Mouse (Mus musculus): ENCODE measurements around the gene Rrp8. TPM values are rescaled to one million over a fixed set of nuclear protein-coding genes. Genes with fewer than 3 reads are reported as not detected.

The Rrp8 gene
- 22.9 and 28.5 TPM in 2 replicates for polyA plus RNA-seq (2014; fragmentation: Nextera tagmentation; extraction: Ambion mirVana)

GRCm38 (mm10) chr7:105736911-105737521 is at the start of gene Rrp8:
Gene Rrp8, minus strand, starts transcription at chr7:105737385.
- Histone ChIP-seq H3K27ac (ENCODE audit: low read depth, low read length) (peak within 1 kb of the TSS; percentile 72), H3K27me3 (ENCODE audit: control insufficient read depth, insufficient read depth, low read length) (no peaks in the 10 kb centered on the region), H3K36me3 (ENCODE audit: control insufficient read depth, insufficient read depth, low read length) (peaks cover 26% of the 10 kb centered on the region), H3K4me2 (ENCODE audit: low read depth, low read length) (peak within 1 kb of the TSS; percentile 92), H3K4me1 (ENCODE audit: control insufficient read depth, insufficient read depth, low read length) (peaks cover 11% of the 10 kb centered on the region), H3K9ac (replicated peaks; ENCODE audit: low read depth, low read length) (peak within 1 kb of the TSS; percentile 84), H3K9me3 (ENCODE audit: control insufficient read depth, low read length) (no peaks in the 10 kb centered on the region), H3K4me3 (ENCODE audit: low read depth, low read length) (peak within 1 kb of the TSS; percentile 64)
- under 1% methylated on average over 30 of the region's 30 CpGs for WGBS
- no peak; the same call in 1 of the 2 replicates for ATAC-seq (ENCODE audit: low read depth)

- Histone ChIP-seq H3K9ac (replicated peaks; ENCODE audit: low read depth, low read length) (peak overlapping the region; percentile 100), H3K9me3 (ENCODE audit: control insufficient read depth, low read length) (no peaks in the 10 kb centered on the region), H3K27me3 (ENCODE audit: control insufficient read depth, insufficient read depth, low read length) (no peaks in the 10 kb centered on the region), H3K4me2 (ENCODE audit: low read depth, low read length) (peak overlapping the region; percentile 70), H3K4me3 (ENCODE audit: low read depth, low read length) (peak overlapping the region; percentile 93), H3K36me3 (ENCODE audit: control insufficient read depth, insufficient read depth, low read length) (peaks cover 14% of the 10 kb centered on the region), H3K27ac (ENCODE audit: low read depth, low read length) (peak overlapping the region; percentile 98), H3K4me1 (ENCODE audit: control insufficient read depth, insufficient read depth, low read length) (peaks cover 35% of the 10 kb centered on the region)
- peak; percentile 85 for ATAC-seq (ENCODE audit: low read depth)
- 5% methylated on average over 19 of the region's 20 CpGs for WGBS
Measured at GRCm38 (mm10) chr7:105786506-105787284, 49.5 kb upstream of the Rrp8 start.

GRCm38 (mm10) chr7:105784556-105784955 is 47.4 kb upstream of the Rrp8 start:
- 4% methylated on average over 4 of the region's 4 CpGs for WGBS
- Histone ChIP-seq H3K27ac (ENCODE audit: low read depth, low read length) (0 out of 2 replicates have a peak overlapping the region, but pooled peaks have one; percentile 28), H3K4me1 (ENCODE audit: control insufficient read depth, insufficient read depth, low read length) (peaks cover 38% of the 10 kb centered on the region), H3K9me3 (ENCODE audit: control insufficient read depth, low read length) (no peaks in the 10 kb centered on the region), H3K9ac (replicated peaks; ENCODE audit: low read depth, low read length) (no peak overlapping the region; the same call in 1 of the 2 replicates), H3K27me3 (ENCODE audit: control insufficient read depth, insufficient read depth, low read length) (no peaks in the 10 kb centered on the region), H3K36me3 (ENCODE audit: control insufficient read depth, insufficient read depth, low read length) (peaks cover 33% of the 10 kb centered on the region), H3K4me3 (ENCODE audit: low read depth, low read length) (peak overlapping the region; percentile 11; the same call in 1 of the 2 replicates), H3K4me2 (ENCODE audit: low read depth, low read length) (peak overlapping the region; percentile 70)
- ATAC-seq (ENCODE audit: low read depth): no peak

GRCm38 (mm10) chr7:105783861-105784260 is 46.7 kb upstream of the Rrp8 start:
- peaks cover 34% of the 10 kb centered on the region for H3K36me3 ChIP-seq (ENCODE audit: control insufficient read depth, insufficient read depth, low read length)
- peak overlapping the region; percentile 70 for H3K4me2 ChIP-seq (ENCODE audit: low read depth, low read length)
- ATAC-seq (ENCODE audit: low read depth): no peak
- 56% methylated on average over 4 of the region's 4 CpGs for WGBS
- peaks cover 41% of the 10 kb centered on the region for H3K4me1 ChIP-seq (ENCODE audit: control insufficient read depth, insufficient read depth, low read length)
- H3K27ac ChIP-seq (ENCODE audit: low read depth, low read length): no peak overlapping the region
- H3K27me3 ChIP-seq (ENCODE audit: control insufficient read depth, insufficient read depth, low read length): no peaks in the 10 kb centered on the region
- no peaks in the 10 kb centered on the region for H3K9me3 ChIP-seq (ENCODE audit: control insufficient read depth, low read length)
- no peak overlapping the region for H3K4me3 ChIP-seq (ENCODE audit: low read depth, low read length)
- no peak overlapping the region; the same call in 1 of the 2 replicates for H3K9ac ChIP-seq (replicated peaks; ENCODE audit: low read depth, low read length)

- peak overlapping the region; percentile 56 for H3K27ac ChIP-seq (ENCODE audit: low read depth, low read length)
- H3K9me3 ChIP-seq (ENCODE audit: control insufficient read depth, low read length): no peaks in the 10 kb centered on the region
- H3K4me2 ChIP-seq (ENCODE audit: low read depth, low read length): peak overlapping the region; percentile 24; the same call in 1 of the 2 replicates
- H3K4me3 ChIP-seq (ENCODE audit: low read depth, low read length): no peak overlapping the region
- H3K36me3 ChIP-seq (ENCODE audit: control insufficient read depth, insufficient read depth, low read length): peaks cover 39% of the 10 kb centered on the region
- peak; percentile 74 for ATAC-seq (ENCODE audit: low read depth)
- peaks cover 31% of the 10 kb centered on the region for H3K4me1 ChIP-seq (ENCODE audit: control insufficient read depth, insufficient read depth, low read length)
- H3K27me3 ChIP-seq (ENCODE audit: control insufficient read depth, insufficient read depth, low read length): no peaks in the 10 kb centered on the region
- 0 out of 2 replicates have a peak overlapping the region, but pooled peaks have one; percentile 4 for H3K9ac ChIP-seq (replicated peaks; ENCODE audit: low read depth, low read length)
- WGBS: 16% methylated on average over 4 of the region's 4 CpGs
Measured at GRCm38 (mm10) chr7:105778553-105779265, 41.5 kb upstream of the Rrp8 start.

GRCm38 (mm10) chr7:105777797-105778552 is 40.8 kb upstream of the Rrp8 start:
- Histone ChIP-seq H3K9ac (replicated peaks; ENCODE audit: low read depth, low read length) (0 out of 2 replicates have a peak overlapping the region, but pooled peaks have one; percentile 4), H3K27ac (ENCODE audit: low read depth, low read length) (peak overlapping the region; percentile 56; the same call in 1 of the 2 replicates), H3K9me3 (ENCODE audit: control insufficient read depth, low read length) (no peaks in the 10 kb centered on the region), H3K4me3 (ENCODE audit: low read depth, low read length) (no peak overlapping the region), H3K4me1 (ENCODE audit: control insufficient read depth, insufficient read depth, low read length) (peaks cover 26% of the 10 kb centered on the region), H3K4me2 (ENCODE audit: low read depth, low read length) (peak overlapping the region; percentile 24; the same call in 1 of the 2 replicates), H3K36me3 (ENCODE audit: control insufficient read depth, insufficient read depth, low read length) (peaks cover 41% of the 10 kb centered on the region), H3K27me3 (ENCODE audit: control insufficient read depth, insufficient read depth, low read length) (no peaks in the 10 kb centered on the region)
- 40% methylated on average over 13 of the region's 13 CpGs for WGBS
- peak; percentile 54; the same call in 1 of the 2 replicates for ATAC-seq (ENCODE audit: low read depth)

- Histone ChIP-seq H3K36me3 (ENCODE audit: control insufficient read depth, insufficient read depth, low read length) (peaks cover 41% of the 10 kb centered on the region), H3K4me2 (ENCODE audit: low read depth, low read length) (no peak overlapping the region), H3K9ac (replicated peaks; ENCODE audit: low read depth, low read length) (no peak overlapping the region), H3K9me3 (ENCODE audit: control insufficient read depth, low read length) (no peaks in the 10 kb centered on the region), H3K27me3 (ENCODE audit: control insufficient read depth, insufficient read depth, low read length) (no peaks in the 10 kb centered on the region), H3K27ac (ENCODE audit: low read depth, low read length) (no peak overlapping the region), H3K4me1 (ENCODE audit: control insufficient read depth, insufficient read depth, low read length) (peaks cover 26% of the 10 kb centered on the region), H3K4me3 (ENCODE audit: low read depth, low read length) (no peak overlapping the region)
- 86% methylated on average over 1 of the region's 1 CpGs for WGBS
- ATAC-seq (ENCODE audit: low read depth): no peak
Measured at GRCm38 (mm10) chr7:105777316-105777715, 40.1 kb upstream of the Rrp8 start.

- no peak for ATAC-seq (ENCODE audit: low read depth)
- peaks cover 44% of the 10 kb centered on the region for H3K36me3 ChIP-seq (ENCODE audit: control insufficient read depth, insufficient read depth, low read length)
- H3K4me1 ChIP-seq (ENCODE audit: control insufficient read depth, insufficient read depth, low read length): peaks cover 26% of the 10 kb centered on the region
- H3K9me3 ChIP-seq (ENCODE audit: control insufficient read depth, low read length): no peaks in the 10 kb centered on the region
- H3K27ac ChIP-seq (ENCODE audit: low read depth, low read length): no peak overlapping the region
- H3K27me3 ChIP-seq (ENCODE audit: control insufficient read depth, insufficient read depth, low read length): no peaks in the 10 kb centered on the region
- no peak overlapping the region for H3K9ac ChIP-seq (replicated peaks; ENCODE audit: low read depth, low read length)
- no peak overlapping the region for H3K4me3 ChIP-seq (ENCODE audit: low read depth, low read length)
- no peak overlapping the region for H3K4me2 ChIP-seq (ENCODE audit: low read depth, low read length)
- WGBS: 91% methylated on average over 2 of the region's 2 CpGs
Measured at GRCm38 (mm10) chr7:105776026-105776425, 38.8 kb upstream of the Rrp8 start.
